Mouse (Mus musculus): ENCODE data around the gene Dffb. TPM values are rescaled to one million over a fixed set of nuclear protein-coding genes. Genes with fewer than 3 reads are reported as not detected.
A peak's percentile ranks its signal among the peaks of the same experiment; 100 is the strongest.
"Not testable (repeated sequence)": the region's sequence is repeated elsewhere in the genome, so short reads cannot be mapped to it uniquely, and the experiment has no call there.

Dffb gene
- total RNA-seq, 2 experiments from 2014 or later, result 12.2 to 16.0 TPM

GRCm38 (mm10) chr4:153962631-153963030 is 12.3 kb downstream of the Dffb start:
- DNase-seq, result no peak

GRCm38 (mm10) chr4:153957444-153958250 is 17.3 kb downstream of the Dffb start:
- no peak for DNase-seq

GRCm38 (mm10) chr4:153956569-153957405 is 18.1 kb downstream of the Dffb start, which contains the start of gene A430005L14Rik:
TSS of gene A430005L14Rik (plus strand) at chr4:153957237.
- peak; percentile 98 for DNase-seq

DNA sequence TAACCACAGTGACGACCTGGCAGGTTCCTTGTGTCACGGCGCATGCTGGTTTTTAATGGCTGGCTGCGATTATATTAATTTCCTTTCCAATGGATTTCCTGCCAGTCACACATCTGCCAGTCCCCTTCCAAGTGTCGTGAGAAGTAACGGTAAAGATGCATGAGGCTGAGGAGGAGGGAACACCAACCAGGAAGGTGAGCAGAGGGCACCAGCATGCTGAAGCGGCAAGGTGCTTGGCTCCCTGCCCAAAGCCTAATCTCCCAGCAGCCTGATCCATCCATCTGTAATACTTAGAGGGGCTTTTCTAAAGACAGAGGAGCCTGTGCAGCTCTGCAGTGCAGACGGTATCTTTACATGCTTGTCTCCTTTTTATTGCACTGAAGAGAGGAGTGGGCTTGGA is 19.3 kb downstream of the Dffb start:
- DNase-seq, result no peak

GRCm38 (mm10) chr4:153951692-153952091 is 23.2 kb downstream of the Dffb start:
- no peak for DNase-seq

DNA sequence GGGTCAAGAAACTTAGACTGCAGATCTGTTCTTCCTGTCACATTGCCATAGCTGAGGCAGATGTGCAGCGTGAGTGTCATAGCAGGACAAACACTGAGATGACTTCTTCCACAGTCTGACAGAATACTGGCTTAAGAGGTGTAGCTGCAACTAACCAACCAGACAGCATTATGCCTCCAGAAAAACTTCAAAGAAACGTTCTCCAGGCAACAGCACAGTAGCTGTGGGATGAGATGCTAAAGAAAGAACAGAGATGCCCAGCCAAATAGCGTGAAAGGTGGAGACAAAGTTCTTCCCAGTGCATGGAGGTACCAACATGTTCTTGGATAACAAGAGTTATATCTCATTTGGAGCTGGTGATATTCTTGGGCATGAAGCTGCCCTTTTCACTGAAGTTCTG is 23.8 kb downstream of the Dffb start:
- DNase-seq, result no peak

GRCm38 (mm10) chr4:153950372-153950771 is 24.6 kb downstream of the Dffb start:
- DNase-seq, result no peak

DNA sequence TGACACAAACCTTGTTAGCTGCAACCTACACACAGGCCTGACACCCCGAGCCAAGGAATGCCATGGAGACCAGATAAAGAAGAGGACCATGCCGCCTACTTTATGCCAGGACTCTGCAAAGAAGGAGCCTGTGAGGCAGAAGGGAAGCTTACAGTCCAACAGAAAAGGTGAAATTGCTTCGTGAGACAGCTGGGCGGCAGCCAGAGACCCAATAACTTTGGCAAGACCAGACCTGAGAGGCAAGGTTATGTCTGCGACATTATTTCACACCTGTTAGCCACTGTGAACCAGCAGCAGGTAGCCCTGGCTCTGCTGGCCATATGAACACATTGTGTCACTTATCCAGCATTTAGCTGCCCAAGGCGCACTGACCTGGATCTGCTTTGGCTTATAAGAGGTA is 29.2 kb downstream of the Dffb start:
- DNase-seq, result no peak

DNA sequence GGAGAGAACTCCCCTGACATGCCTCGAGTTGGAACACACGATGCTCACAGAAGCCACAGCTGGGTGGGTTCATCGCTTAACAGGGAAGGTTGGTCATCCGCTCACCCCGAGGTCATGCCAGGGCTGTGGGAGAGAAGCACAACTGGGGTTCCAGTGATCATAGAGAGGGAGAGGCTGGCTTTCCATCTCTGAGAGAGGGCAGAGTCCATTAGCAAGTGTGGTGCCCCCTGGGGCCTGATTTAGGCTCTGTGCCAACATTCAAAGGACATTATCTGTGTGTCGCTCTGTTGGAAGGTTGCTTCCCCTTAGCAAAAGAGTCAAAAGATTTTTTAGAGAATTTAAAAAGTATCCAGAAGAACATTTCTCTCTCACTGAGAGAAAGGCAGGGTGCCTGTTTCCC is 30.7 kb downstream of the Dffb start:
- no peak for DNase-seq

GRCm38 (mm10) chr4:153943243-153943642 is 31.7 kb downstream of the Dffb start:
- peak; percentile 37 to 49 for DNase-seq

- DNase-seq, result peak; percentile 65 to 69
Measured at GRCm38 (mm10) chr4:153929921-153930320, 45.0 kb downstream of the Dffb start.

GRCm38 (mm10) chr4:153929425-153929824 is 45.5 kb downstream of the Dffb start:
- no peak for DNase-seq

- DNase-seq, result no peak
Measured at GRCm38 (mm10) chr4:153928772-153929299, 46.1 kb downstream of the Dffb start.

GRCm38 (mm10) chr4:153922090-153922489 is 52.8 kb downstream of the Dffb start:
- DNase-seq, result not testable (repeated sequence)

DNA sequence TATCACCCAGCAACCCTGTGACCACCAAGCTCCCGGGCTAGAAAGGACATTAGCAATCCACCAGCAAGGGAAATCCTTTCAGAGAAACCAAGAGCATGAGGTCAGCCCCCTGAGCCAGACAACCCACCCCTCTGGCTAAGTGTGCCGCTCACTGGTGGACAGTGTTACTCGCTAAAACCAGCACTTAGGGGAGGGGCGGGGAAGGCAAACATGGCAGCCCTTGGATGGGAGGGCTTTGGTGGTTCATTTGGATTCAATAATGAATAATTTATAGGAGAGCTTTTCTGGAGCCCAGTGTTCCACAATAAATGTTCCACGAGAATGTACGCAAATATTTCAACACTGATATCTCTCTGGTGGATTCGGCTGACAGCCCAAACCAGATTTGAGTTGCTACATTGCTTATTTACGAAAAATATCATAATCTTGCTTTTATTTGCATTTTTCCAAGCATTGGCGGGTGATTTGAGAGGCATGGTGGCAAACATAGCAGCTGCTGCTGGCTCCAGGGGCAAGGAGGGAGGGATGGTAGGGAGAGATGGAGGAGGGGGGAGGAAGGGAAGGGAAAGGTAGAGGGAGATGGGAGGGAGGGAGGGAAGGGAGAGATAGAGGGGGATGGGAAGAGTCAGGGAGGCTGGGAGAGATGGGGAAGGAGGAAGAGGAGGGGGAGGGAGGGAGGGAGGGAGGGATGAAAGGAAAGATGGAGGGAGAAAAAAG is 54.3 kb downstream of the Dffb start:
- DNase-seq, result no peak

DNA sequence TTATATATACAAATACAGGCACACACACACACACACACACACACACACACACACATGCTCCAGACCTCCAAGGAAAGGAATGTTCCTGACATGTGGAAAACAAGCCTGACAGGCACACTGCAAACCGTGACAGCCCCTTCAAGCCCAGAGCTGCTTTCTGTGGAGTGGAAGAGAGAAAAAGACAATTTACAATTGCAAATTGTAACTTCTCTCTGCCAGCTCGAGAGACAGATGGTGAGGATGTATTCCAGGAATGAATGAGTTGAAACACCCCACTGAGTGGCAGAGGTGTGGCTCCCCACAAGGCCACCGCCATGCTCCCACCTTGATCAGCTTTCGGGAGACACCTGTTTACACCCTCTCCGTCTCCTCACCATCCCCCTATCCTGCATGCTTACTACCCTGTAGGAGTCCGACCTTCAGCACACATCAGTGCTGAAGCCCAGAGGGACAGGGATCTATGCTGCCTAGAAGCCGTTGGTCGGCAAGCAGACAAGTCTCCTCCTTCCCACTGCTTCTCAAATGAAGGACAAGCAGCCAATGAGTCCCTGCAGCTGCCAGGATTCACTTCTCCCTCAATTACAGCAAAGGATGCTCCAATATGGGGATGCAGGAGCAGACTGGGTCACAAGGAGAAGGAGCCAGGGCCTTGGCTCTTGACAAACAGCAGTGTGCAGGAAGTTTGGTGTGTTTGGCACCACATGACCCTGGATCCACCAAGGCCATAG is 57.0 kb downstream of the Dffb start:
- DNase-seq, result no peak

Other genes starting within 250 kb of the Dffb start
- gene A430005L14Rik, start 17.9 kb downstream of the Dffb start, total RNA-seq (2021), result 10 to 100 TPM; 22.4 to 25.1 TPM
- 10 to 100 TPM; 32.1 to 38.4 TPM for gene Cep104, start 68 bp upstream of the Dffb start, total RNA-seq (2021)
- gene Lrrc47, start 36.6 kb upstream of the Dffb start, total RNA-seq (2021), result 10 to 100 TPM; 64.5 to 70.7 TPM
- 1 to 10 TPM; 6.6 to 7.6 TPM for gene Smim1, start 51.1 kb upstream of the Dffb start, total RNA-seq (2021)
- 1 to 10 TPM; 1.1 to 1.3 TPM for gene Ccdc27, start 67.6 kb upstream of the Dffb start, total RNA-seq (2021)
- gene Trp73, start 165.1 kb upstream of the Dffb start, total RNA-seq (2021), result 1 to 10 TPM; 1.6 to 3.1 TPM
- 10 to 100 TPM; 33.8 to 36.0 TPM for gene Wrap73, start 167.2 kb upstream of the Dffb start, total RNA-seq (2021)
- gene Tprgl, start 185.5 kb upstream of the Dffb start, total RNA-seq (2021), result 100 to 1,000 TPM; 161 to 177 TPM
- gene Megf6, start 195.6 kb upstream of the Dffb start, total RNA-seq (2021), result 1 to 10 TPM; 5.1 to 5.2 TPM